Mouse (Mus musculus): ENCODE measurements around the gene Mmp8. TPM values are rescaled to one million over a fixed set of nuclear protein-coding genes. Genes with fewer than 3 reads are reported as not detected.

Gene Mmp8
- polyA plus RNA-seq, 1 experiment from 2014 or later = 0.08 TPM

DNA sequence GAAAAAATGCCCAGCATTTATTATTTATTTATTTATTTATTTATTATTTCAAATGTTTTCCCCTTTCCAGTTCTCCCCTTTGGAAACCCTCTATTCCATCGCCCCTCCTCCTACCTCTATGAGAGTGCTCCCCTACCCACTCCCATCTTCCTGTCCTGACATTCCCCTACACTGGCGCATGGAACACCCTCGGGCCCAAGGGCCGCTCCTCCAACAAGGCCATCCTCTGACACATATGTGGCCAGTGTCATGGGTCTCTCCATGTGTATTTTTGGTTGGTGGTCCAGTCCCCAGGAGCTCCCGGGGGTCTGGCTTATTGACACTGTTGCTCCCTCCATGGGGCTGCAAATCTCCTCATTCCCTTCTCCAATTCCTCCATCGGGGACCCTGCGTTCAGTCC, 12.3 kb upstream of the Mmp8 start:
- H3K27ac ChIP-seq (replicated peaks; ENCODE audit: low read depth, low read length) = no peak overlapping the region
- ATAC-seq (replicated peaks; ENCODE audit: insufficient number of reproducible peaks, low FRiP score, low TSS enrichment, low read depth) (0 out of 2 replicates have a peak, but pooled peaks have one; percentile 14), DNase-seq (ENCODE audit: low spot score) (no peak)
- no peaks in the 10 kb centered on the region for H3K4me1 ChIP-seq (ENCODE audit: control insufficient read depth, insufficient read depth, low read length)
- H3K9ac ChIP-seq (replicated peaks; ENCODE audit: low read length) = no peak overlapping the region
- 84% methylated on average over 7 of the region's 7 CpGs for WGBS
- no peaks in the 10 kb centered on the region for H3K27me3 ChIP-seq (ENCODE audit: control insufficient read depth, insufficient read depth, low read length)
- H3K9me3 ChIP-seq (replicated peaks; ENCODE audit: control insufficient read depth, low read length) = no peaks in the 10 kb centered on the region
- H3K4me2 ChIP-seq (ENCODE audit: low read depth, low read length) = no peak overlapping the region
- no peaks in the 10 kb centered on the region for H3K36me3 ChIP-seq (replicated peaks; ENCODE audit: control insufficient read depth, insufficient read depth, low read depth, low read length)
- H3K4me3 ChIP-seq (ENCODE audit: low read depth, low read length) = no peak overlapping the region

DNA sequence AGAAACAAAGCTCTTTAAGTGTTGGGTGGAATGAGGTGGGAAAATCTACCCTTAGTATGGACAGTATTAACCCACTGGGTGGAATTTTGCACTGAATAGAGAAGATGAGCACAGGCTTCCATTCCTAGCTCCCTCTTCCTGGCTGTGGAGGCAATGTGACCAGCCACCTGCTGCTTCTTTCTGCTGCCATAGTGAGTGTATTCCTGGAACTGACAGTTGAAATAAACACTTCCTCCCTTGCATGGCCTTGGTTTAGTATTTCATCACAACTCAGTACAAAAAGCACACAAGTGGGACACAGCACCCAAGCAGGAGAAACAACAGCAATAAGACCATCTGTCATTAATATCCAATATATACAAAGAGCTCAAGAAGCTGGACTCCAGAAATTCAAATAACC, 6.3 kb upstream of the Mmp8 start:
- Histone ChIP-seq H3K36me3 (replicated peaks; ENCODE audit: control insufficient read depth, insufficient read depth, low read depth, low read length) (no peaks in the 10 kb centered on the region), H3K4me3 (ENCODE audit: low read depth, low read length) (no peak overlapping the region), H3K27ac (replicated peaks; ENCODE audit: low read depth, low read length) (no peak overlapping the region), H3K9me3 (replicated peaks; ENCODE audit: control insufficient read depth, low read length) (no peaks in the 10 kb centered on the region), H3K4me2 (ENCODE audit: low read depth, low read length) (no peak overlapping the region), H3K4me1 (ENCODE audit: control insufficient read depth, insufficient read depth, low read length) (no peaks in the 10 kb centered on the region), H3K27me3 (ENCODE audit: control insufficient read depth, insufficient read depth, low read length) (no peaks in the 10 kb centered on the region), H3K9ac (replicated peaks; ENCODE audit: low read length) (no peak overlapping the region)
- DNase-seq (ENCODE audit: low spot score) (no peak), ATAC-seq (replicated peaks; ENCODE audit: insufficient number of reproducible peaks, low FRiP score, low TSS enrichment, low read depth) (no peak)

DNA sequence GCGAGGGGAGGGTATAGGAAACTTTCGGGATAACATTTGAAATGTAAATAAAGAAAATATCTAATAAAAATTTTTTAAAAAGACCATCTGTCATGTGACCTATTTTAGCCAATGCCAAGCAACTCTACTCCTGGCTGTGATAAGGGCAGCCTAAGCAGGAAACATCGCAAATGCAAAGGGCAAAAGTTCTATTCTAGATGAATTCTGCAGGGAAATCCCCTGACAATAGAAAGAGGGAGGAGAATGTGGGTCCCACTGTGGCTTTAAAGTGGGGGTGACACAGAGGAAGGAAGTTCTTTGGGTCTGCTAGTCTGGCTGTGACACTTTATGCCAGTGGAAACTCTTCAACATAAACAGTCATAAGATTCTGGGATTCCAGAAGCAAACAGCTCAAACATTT, 4.7 kb upstream of the Mmp8 start:
- WGBS = 88% methylated on average over 3 of the region's 3 CpGs
- no peak overlapping the region for H3K9ac ChIP-seq (replicated peaks; ENCODE audit: low read length)
- H3K9me3 ChIP-seq (replicated peaks; ENCODE audit: control insufficient read depth, low read length) = no peaks in the 10 kb centered on the region
- no peak overlapping the region for H3K27ac ChIP-seq (replicated peaks; ENCODE audit: low read depth, low read length)
- H3K4me1 ChIP-seq (ENCODE audit: control insufficient read depth, insufficient read depth, low read length) = no peaks in the 10 kb centered on the region
- ATAC-seq (replicated peaks; ENCODE audit: insufficient number of reproducible peaks, low FRiP score, low TSS enrichment, low read depth) (no peak), DNase-seq (ENCODE audit: low spot score) (no peak)
- no peak overlapping the region for H3K4me3 ChIP-seq (ENCODE audit: low read depth, low read length)
- no peak overlapping the region for H3K4me2 ChIP-seq (ENCODE audit: low read depth, low read length)
- H3K27me3 ChIP-seq (ENCODE audit: control insufficient read depth, insufficient read depth, low read length) = no peaks in the 10 kb centered on the region
- no peaks in the 10 kb centered on the region for H3K36me3 ChIP-seq (replicated peaks; ENCODE audit: control insufficient read depth, insufficient read depth, low read depth, low read length)

DNA sequence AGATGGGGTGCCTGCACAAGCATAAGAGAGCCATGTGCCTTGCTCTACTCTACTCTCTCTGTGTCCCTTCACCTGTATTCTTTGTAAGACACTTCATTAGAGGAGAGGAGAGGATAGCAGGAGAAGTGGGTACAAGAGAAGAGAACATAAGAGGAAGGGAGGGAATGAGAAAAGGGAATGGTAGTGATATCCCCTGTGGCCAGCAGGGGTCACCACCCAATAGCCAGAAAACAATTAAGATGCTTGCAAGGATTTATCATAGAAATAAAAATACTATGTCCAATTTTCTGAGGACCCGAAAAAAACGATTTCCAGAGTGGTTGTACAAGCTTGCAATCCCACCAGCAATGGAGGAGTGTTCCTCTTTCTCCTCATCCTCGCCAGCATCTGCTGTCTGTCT, 3.9 kb upstream of the Mmp8 start:
- WGBS = 48% methylated on average over 3 of the region's 3 CpGs
- peak; percentile 12 for DNase-seq (ENCODE audit: low spot score)

DNA sequence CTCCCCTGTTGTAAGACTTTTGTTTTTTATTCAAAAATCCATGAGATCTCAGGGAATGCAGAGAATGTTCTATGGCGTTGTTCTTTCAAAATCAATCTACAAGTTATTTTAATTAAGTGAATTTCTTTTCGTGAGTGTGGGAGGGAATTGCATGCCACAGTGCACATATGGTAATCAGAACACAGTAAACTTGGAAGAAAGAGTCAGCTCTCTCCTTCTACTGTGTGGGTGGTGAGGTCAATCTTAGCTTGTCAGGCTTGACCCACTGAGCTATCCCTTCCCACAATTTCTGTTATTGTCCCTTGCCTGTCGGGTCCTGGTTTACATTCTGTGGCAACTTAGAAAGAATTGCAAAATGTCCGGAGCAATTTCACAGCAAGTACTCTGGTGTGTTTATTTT, 1.8 kb downstream of the Mmp8 start:
- H3K9me3 ChIP-seq (replicated peaks; ENCODE audit: control insufficient read depth, low read length) = no peaks in the 10 kb centered on the region
- 67% methylated on average over 4 of the region's 4 CpGs for WGBS
- no peak for ATAC-seq (replicated peaks; ENCODE audit: insufficient number of reproducible peaks, low FRiP score, low TSS enrichment, low read depth)

More for the DNA sequence above, 3.9 kb upstream of the Mmp8 start:
- H3K9ac ChIP-seq (replicated peaks; ENCODE audit: low read length) = no peak overlapping the region
- no peaks in the 10 kb centered on the region for H3K4me1 ChIP-seq (ENCODE audit: control insufficient read depth, insufficient read depth, low read length)
- no peaks in the 10 kb centered on the region for H3K36me3 ChIP-seq (replicated peaks; ENCODE audit: control insufficient read depth, insufficient read depth, low read depth, low read length)
- H3K9me3 ChIP-seq (replicated peaks; ENCODE audit: control insufficient read depth, low read length) = no peaks in the 10 kb centered on the region
- H3K4me3 ChIP-seq (ENCODE audit: low read depth, low read length) = no peak overlapping the region
- no peak overlapping the region for H3K4me2 ChIP-seq (ENCODE audit: low read depth, low read length)
- no peaks in the 10 kb centered on the region for H3K27me3 ChIP-seq (ENCODE audit: control insufficient read depth, insufficient read depth, low read length)
- no peak for ATAC-seq (replicated peaks; ENCODE audit: insufficient number of reproducible peaks, low FRiP score, low TSS enrichment, low read depth)
- H3K27ac ChIP-seq (replicated peaks; ENCODE audit: low read depth, low read length) = no peak overlapping the region

DNA sequence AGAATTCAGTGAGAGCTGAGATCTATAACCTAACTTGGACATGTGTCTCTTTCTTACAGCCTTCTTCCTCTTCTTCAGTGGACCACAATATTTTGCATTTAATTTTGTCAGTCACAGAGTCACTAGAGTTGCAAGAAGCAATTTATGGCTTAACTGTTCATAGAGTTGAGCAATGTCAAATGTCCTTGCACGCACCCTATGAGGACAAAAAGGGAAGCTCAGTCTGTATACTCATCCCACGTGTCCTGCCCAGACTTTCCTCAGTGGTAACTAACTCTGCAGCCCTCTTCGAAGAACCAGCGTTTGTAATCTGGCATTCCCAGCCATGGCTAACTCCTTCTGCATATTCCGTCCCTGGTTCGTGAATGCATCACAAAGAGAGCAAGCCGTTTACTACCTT, 9.1 kb downstream of the Mmp8 start:
- Histone ChIP-seq H3K9me3 (replicated peaks; ENCODE audit: control insufficient read depth, low read length) (no peaks in the 10 kb centered on the region), H3K36me3 (replicated peaks; ENCODE audit: control insufficient read depth, insufficient read depth, low read depth, low read length) (no peaks in the 10 kb centered on the region), H3K4me1 (ENCODE audit: control insufficient read depth, insufficient read depth, low read length) (no peaks in the 10 kb centered on the region), H3K4me3 (ENCODE audit: low read depth, low read length) (no peak overlapping the region), H3K4me2 (ENCODE audit: low read depth, low read length) (no peak overlapping the region), H3K27ac (replicated peaks; ENCODE audit: low read depth, low read length) (no peak overlapping the region), H3K9ac (replicated peaks; ENCODE audit: low read length) (no peak overlapping the region), H3K27me3 (ENCODE audit: control insufficient read depth, insufficient read depth, low read length) (no peaks in the 10 kb centered on the region)
- WGBS = 75% methylated on average over 7 of the region's 7 CpGs
- no peak for DNase-seq (ENCODE audit: low spot score)
- ATAC-seq (replicated peaks; ENCODE audit: insufficient number of reproducible peaks, low FRiP score, low TSS enrichment, low read depth) = no peak

More for the DNA sequence above, 1.8 kb downstream of the Mmp8 start:
- Histone ChIP-seq H3K27ac (replicated peaks; ENCODE audit: low read depth, low read length) (no peak overlapping the region), H3K9ac (replicated peaks; ENCODE audit: low read length) (no peak overlapping the region), H3K4me3 (ENCODE audit: low read depth, low read length) (no peak overlapping the region), H3K36me3 (replicated peaks; ENCODE audit: control insufficient read depth, insufficient read depth, low read depth, low read length) (no peaks in the 10 kb centered on the region), H3K4me2 (ENCODE audit: low read depth, low read length) (no peak overlapping the region), H3K4me1 (ENCODE audit: control insufficient read depth, insufficient read depth, low read length) (no peaks in the 10 kb centered on the region), H3K27me3 (ENCODE audit: control insufficient read depth, insufficient read depth, low read length) (no peaks in the 10 kb centered on the region)
- no peak for DNase-seq (ENCODE audit: low spot score)

DNA sequence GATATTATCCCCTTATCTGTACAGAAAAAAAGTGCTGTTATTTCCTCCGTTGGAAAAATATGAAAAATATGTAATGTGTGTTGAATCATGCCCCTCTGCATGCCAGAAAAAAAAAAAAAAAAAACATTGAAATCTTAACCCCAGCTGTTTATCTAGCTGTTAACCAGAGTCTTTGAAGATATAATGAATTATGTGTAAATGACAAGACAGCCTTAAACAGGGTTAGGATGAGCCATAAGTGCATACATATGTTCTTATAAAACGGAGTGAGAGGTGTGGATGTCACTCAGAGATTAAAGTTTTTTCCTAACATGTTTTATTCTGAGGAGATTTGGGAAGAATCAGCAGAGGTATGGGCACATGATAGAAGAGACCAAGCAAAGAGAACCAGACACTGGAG, 9.7 kb downstream of the Mmp8 start:
- H3K36me3 ChIP-seq (replicated peaks; ENCODE audit: control insufficient read depth, insufficient read depth, low read depth, low read length) = no peaks in the 10 kb centered on the region
- no peaks in the 10 kb centered on the region for H3K4me1 ChIP-seq (ENCODE audit: control insufficient read depth, insufficient read depth, low read length)
- ATAC-seq (replicated peaks; ENCODE audit: insufficient number of reproducible peaks, low FRiP score, low TSS enrichment, low read depth) = no peak
- 73% methylated on average over 2 of the region's 2 CpGs for WGBS
- no peak overlapping the region for H3K9ac ChIP-seq (replicated peaks; ENCODE audit: low read length)
- DNase-seq (ENCODE audit: low spot score) = no peak
- H3K27ac ChIP-seq (replicated peaks; ENCODE audit: low read depth, low read length) = no peak overlapping the region
- H3K4me3 ChIP-seq (ENCODE audit: low read depth, low read length) = no peak overlapping the region
- H3K27me3 ChIP-seq (ENCODE audit: control insufficient read depth, insufficient read depth, low read length) = no peaks in the 10 kb centered on the region
- no peak overlapping the region for H3K4me2 ChIP-seq (ENCODE audit: low read depth, low read length)
- H3K9me3 ChIP-seq (replicated peaks; ENCODE audit: control insufficient read depth, low read length) = no peaks in the 10 kb centered on the region

DNA sequence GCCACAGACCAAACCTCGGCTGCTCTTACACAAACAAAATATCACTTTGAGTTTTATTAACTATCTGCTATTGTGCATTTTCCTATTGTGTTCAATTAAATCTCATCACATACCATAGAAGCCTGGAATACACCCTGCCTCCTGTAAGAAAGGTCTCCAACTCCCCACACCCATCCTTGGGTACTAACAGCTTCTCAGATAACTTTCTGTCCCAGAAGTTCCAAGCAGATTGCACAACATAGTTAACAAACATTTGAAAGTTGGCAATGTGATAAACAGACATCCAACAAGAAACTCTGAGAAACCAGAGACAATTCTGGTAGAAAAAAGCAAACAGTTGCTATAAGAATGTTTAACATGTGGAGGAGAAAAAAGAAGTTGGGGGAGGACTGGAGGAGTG, 12.2 kb downstream of the Mmp8 start:
- no peak overlapping the region for H3K9ac ChIP-seq (replicated peaks; ENCODE audit: low read length)
- no peak overlapping the region for H3K4me2 ChIP-seq (ENCODE audit: low read depth, low read length)
- H3K27me3 ChIP-seq (ENCODE audit: control insufficient read depth, insufficient read depth, low read length) = no peaks in the 10 kb centered on the region
- no peaks in the 10 kb centered on the region for H3K4me1 ChIP-seq (ENCODE audit: control insufficient read depth, insufficient read depth, low read length)
- H3K9me3 ChIP-seq (replicated peaks; ENCODE audit: control insufficient read depth, low read length) = no peaks in the 10 kb centered on the region
- DNase-seq (ENCODE audit: low spot score) (no peak), ATAC-seq (replicated peaks; ENCODE audit: insufficient number of reproducible peaks, low FRiP score, low TSS enrichment, low read depth) (no peak)
- 85% methylated on average over 1 of the region's 1 CpGs for WGBS
- no peak overlapping the region for H3K4me3 ChIP-seq (ENCODE audit: low read depth, low read length)
- H3K27ac ChIP-seq (replicated peaks; ENCODE audit: low read depth, low read length) = no peak overlapping the region
- H3K36me3 ChIP-seq (replicated peaks; ENCODE audit: control insufficient read depth, insufficient read depth, low read depth, low read length) = no peaks in the 10 kb centered on the region

Data from embryonic facial prominence, embryonic 11.5 days (tissue).